Comparison of ENCODE assay signal across 20 mouse cellular contexts in genomic region chr6:136954715-136955114, GRCm38 (mm10). TPM values are rescaled to one million over a fixed set of nuclear protein-coding genes. Genes with fewer than 3 reads are reported as not detected.
"Had no signal": no experiment of that assay in that cellular context is flagged by ENCODE, and none has a peak within 500 bp of the region (broad histone marks: within the 10 kb centered on the region; RNA-seq: fewer than 3 reads in every experiment).

No protein-coding gene starts in this region.

- H3K9ac ChIP-seq: lung, embryonic 15.5 days; midbrain, embryonic 13.5 days; midbrain, embryonic 15.5 days; neural tube, embryonic 12.5 days; stomach, embryonic 15.5 days had no signal

- H3K27me3 ChIP-seq: lung, embryonic 15.5 days; megakaryocyte, embryonic 14.5 days; midbrain, embryonic 13.5 days; midbrain, embryonic 15.5 days; neural tube, embryonic 12.5 days; stomach, embryonic 15.5 days had no signal

- DNase-seq: lung, adult 2 months; lung, postnatal 14 days; lung, postnatal 36 days; right cerebral cortex, postnatal 14 days; thymus, adult 2 months; thymus, postnatal 25 days; thymus, postnatal 4 days had no signal

- H3K36me3 ChIP-seq: lung, embryonic 15.5 days; midbrain, embryonic 13.5 days; midbrain, embryonic 15.5 days; neural tube, embryonic 12.5 days; stomach, embryonic 15.5 days had no signal

- H3K4me2 ChIP-seq: lung, embryonic 15.5 days; midbrain, embryonic 11.5 days; midbrain, embryonic 13.5 days; midbrain, embryonic 15.5 days; neural tube, embryonic 12.5 days; stomach, embryonic 15.5 days had no signal

- ATAC-seq: lung, postnatal 0 days; midbrain, embryonic 13.5 days; midbrain, embryonic 15.5 days had no signal

- H3K4me3 ChIP-seq: lung, embryonic 15.5 days; megakaryocyte, embryonic 14.5 days; midbrain, embryonic 13.5 days; midbrain, embryonic 15.5 days; neural tube, embryonic 12.5 days; stomach, embryonic 15.5 days had no signal

- H3K4me1 ChIP-seq: lung, embryonic 15.5 days; midbrain, embryonic 13.5 days; midbrain, embryonic 15.5 days; stomach, embryonic 15.5 days had no signal

- H3K27ac ChIP-seq: lung, embryonic 15.5 days; macrophage; midbrain, embryonic 13.5 days; midbrain, embryonic 15.5 days; neural tube, embryonic 12.5 days; stomach, embryonic 15.5 days; stomach, postnatal 0 days had no signal

- H3K9me3 ChIP-seq: lung, embryonic 15.5 days; megakaryocyte, embryonic 14.5 days; midbrain, embryonic 13.5 days; midbrain, embryonic 15.5 days; neural tube, embryonic 12.5 days; stomach, embryonic 15.5 days had no signal

RNA-seq across cellular contexts. Expression of gene Pde6h, which starts 31.1 kb away (rescaled TPM):
- total RNA-seq: monocyte, adult 5-6 weeks had no signal
- polyA plus RNA-seq: macrophage; midbrain, embryonic 11.5 days; midbrain, embryonic 13.5 days; midbrain, embryonic 15.5 days; neural tube, embryonic 12.5 days; neural tube, embryonic 14.5 days; stomach, embryonic 15.5 days had no signal

RNA-seq across cellular contexts. Expression of gene Erp27, which starts 32.7 kb away (rescaled TPM):
- total RNA-seq: midbrain, postnatal 0 days had no signal
- polyA plus RNA-seq: macrophage; midbrain, embryonic 11.5 days; midbrain, embryonic 13.5 days; midbrain, embryonic 15.5 days; midbrain, postnatal 0 days; neural tube, embryonic 12.5 days; neural tube, embryonic 14.5 days had no signal
